Mouse (Mus musculus) embryonic facial prominence, embryonic 11.5 days (tissue): ENCODE measurements around the gene Acot5. TPM values are rescaled to one million over a fixed set of nuclear protein-coding genes. Genes with fewer than 3 reads are reported as not detected.

Experiments
- ATAC-seq: fragments of 200-750 bp; cut with Nextera tagmentation; replicated peaks from 2 replicates; pipeline ENCODE4 v1.8.0; 2017; ENCODE audit warnings: low read depth; ENCODE audit not compliant: insufficient number of reproducible peaks, low FRiP score, low TSS enrichment
- DNase-seq: peaks from one replicate; pipeline ENCODE4 v3.0.0-alpha.2; 2015; ENCODE audit warnings: low spot score
- H3K27ac ChIP-seq: fragments of 300-500 bp; sonication (generic); replicated peaks from 2 replicates; pipeline ENCODE4 v1.5.1; 2014; ENCODE audit warnings: mild to moderate bottlenecking, low read depth, low read length, control low read depth
- H3K27me3 ChIP-seq: fragments of 300-500 bp; sonication (generic); 2 replicates; pipeline ENCODE4 v1.6.1; 2014; ENCODE audit warnings: mild to moderate bottlenecking, low read length, moderate library complexity, mixed read lengths; ENCODE audit not compliant: control insufficient read depth, insufficient read depth
- H3K36me3 ChIP-seq: fragments of 300-500 bp; sonication (generic); replicated peaks from 2 replicates; pipeline ENCODE4 v1.6.1; 2014; ENCODE audit warnings: low read depth, mild to moderate bottlenecking, low read length, moderate library complexity, mixed read lengths; ENCODE audit not compliant: control insufficient read depth, insufficient read depth
- H3K4me1 ChIP-seq: fragments of 300-500 bp; sonication (generic); 2 replicates; pipeline ENCODE4 v1.6.1; 2014; ENCODE audit warnings: low read length, mixed read lengths; ENCODE audit not compliant: control insufficient read depth, insufficient read depth
- H3K4me2 ChIP-seq: fragments of 300-500 bp; sonication (generic); 2 replicates; pipeline ENCODE4 v1.6.1; 2014; ENCODE audit warnings: low read depth, mild to moderate bottlenecking, control low read depth, low read length, moderate library complexity
- H3K4me3 ChIP-seq: fragments of 300-500 bp; sonication (generic); 2 replicates; pipeline ENCODE4 v1.5.1; 2014; ENCODE audit warnings: low read depth, low read length, control low read depth
- H3K9ac ChIP-seq: fragments of 300-500 bp; sonication (generic); replicated peaks from 2 replicates; pipeline ENCODE4 v1.6.1; 2014; ENCODE audit warnings: mild to moderate bottlenecking, control low read depth, low read length
- H3K9me3 ChIP-seq: fragments of 300-500 bp; sonication (generic); replicated peaks from 2 replicates; pipeline ENCODE4 v1.6.1; 2016; ENCODE audit warnings: mild to moderate bottlenecking, low read length, inconsistent platforms, mixed read lengths; ENCODE audit not compliant: control insufficient read depth
- WGBS: fragments of 180-500 bp; shearing (Covaris S2); extraction: QIAGEN DNeasy Blood & Tissue Kit; methylation state at CpG from one replicate; pipeline ENCODE4 v1.1.7; 2014; 5-methylcytosine and 5-hydroxymethylcytosine counted together
- polyA plus RNA-seq: library from polyadenylated mRNA; unstranded; fragments of >200 nt; fragmentation: Nextera tagmentation; extraction: Ambion mirVana; gene quantifications from 2 replicates; pipeline ENCODE4 v1.2.1, GENCODE M21; 2014

Acot5 gene
- polyA plus RNA-seq, 1 experiment from 2014 or later, result not detected

DNA sequence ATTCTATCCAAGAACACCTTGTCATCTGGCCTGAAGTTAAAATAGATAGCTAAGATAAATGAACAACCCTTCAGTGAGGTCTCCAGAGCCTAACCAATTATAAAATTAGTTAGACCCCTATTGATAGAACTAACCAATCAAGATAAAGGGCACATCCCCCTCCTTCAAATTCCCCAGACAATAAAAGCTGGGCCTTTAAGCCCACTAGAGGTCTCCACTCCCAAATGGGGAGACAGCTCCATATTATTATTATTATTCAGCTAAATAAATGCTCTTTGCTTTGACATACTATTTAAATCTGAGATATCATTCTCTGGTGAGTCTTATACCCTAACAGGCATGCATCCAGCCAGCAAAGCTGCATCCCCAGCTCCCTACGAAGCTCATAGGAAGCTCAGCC lies 40.8 kb downstream of the Acot5 start:
- Histone ChIP-seq H3K36me3 (no peaks in the 10 kb centered on the region), H3K9me3 (no peaks in the 10 kb centered on the region), H3K9ac (no peak overlapping the region), H3K27me3 (no peaks in the 10 kb centered on the region), H3K4me2 (no peak overlapping the region), H3K4me3 (no peak overlapping the region), H3K4me1 (no peaks in the 10 kb centered on the region), H3K27ac (no peak overlapping the region)
- ATAC-seq, result no peak
- 67% methylated on average over 1 of the region's 1 CpGs for WGBS
- no peak for DNase-seq

DNA sequence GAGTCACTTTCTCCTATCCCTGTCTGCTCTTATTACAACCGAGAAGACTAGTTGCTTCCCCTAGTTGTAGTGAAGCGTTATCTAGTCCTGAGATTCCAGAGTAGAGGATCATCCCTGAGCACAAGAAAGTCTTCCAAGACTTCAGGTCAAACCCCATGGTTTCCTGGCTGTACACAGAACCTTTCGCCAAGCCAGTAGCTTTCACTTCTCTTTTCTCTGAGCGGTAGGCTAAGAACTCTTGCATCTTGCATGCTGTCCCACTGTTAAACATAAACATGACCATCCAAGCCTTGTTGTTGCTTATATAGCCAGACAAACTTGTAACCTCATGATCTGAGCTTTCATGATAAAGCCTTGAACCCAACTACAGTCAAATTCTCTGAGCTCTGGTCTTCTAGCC lies 41.7 kb downstream of the Acot5 start:
- 90% methylated on average over 4 of the region's 4 CpGs for WGBS
- no peak for ATAC-seq
- Histone ChIP-seq H3K27me3 (no peaks in the 10 kb centered on the region), H3K4me2 (no peak overlapping the region), H3K4me3 (no peak overlapping the region), H3K36me3 (no peaks in the 10 kb centered on the region), H3K9ac (no peak overlapping the region), H3K4me1 (no peaks in the 10 kb centered on the region), H3K27ac (no peak overlapping the region), H3K9me3 (no peaks in the 10 kb centered on the region)
- DNase-seq, result no peak

DNA sequence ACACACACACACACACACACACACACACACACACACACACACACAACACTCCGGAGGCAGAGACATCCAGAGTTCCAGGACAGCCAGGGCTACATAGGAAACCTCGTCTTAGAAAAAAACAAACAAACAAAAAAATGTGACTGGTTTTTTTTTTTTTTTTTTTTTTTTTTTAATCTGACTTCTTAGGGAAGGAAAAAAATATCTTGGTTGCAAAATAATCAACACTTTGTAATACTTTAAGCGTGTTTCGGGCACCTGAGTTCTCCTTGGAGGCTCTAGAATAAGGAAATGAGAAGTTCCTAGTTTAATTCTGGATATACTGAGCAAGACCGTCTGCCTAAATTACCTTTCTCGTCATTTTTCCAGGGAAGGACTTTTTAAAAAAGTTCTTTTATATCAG lies 44.6 kb downstream of the Acot5 start:
- Histone ChIP-seq H3K27me3 (no peaks in the 10 kb centered on the region), H3K9ac (no peak overlapping the region)
- ATAC-seq, result no peak

DNA sequence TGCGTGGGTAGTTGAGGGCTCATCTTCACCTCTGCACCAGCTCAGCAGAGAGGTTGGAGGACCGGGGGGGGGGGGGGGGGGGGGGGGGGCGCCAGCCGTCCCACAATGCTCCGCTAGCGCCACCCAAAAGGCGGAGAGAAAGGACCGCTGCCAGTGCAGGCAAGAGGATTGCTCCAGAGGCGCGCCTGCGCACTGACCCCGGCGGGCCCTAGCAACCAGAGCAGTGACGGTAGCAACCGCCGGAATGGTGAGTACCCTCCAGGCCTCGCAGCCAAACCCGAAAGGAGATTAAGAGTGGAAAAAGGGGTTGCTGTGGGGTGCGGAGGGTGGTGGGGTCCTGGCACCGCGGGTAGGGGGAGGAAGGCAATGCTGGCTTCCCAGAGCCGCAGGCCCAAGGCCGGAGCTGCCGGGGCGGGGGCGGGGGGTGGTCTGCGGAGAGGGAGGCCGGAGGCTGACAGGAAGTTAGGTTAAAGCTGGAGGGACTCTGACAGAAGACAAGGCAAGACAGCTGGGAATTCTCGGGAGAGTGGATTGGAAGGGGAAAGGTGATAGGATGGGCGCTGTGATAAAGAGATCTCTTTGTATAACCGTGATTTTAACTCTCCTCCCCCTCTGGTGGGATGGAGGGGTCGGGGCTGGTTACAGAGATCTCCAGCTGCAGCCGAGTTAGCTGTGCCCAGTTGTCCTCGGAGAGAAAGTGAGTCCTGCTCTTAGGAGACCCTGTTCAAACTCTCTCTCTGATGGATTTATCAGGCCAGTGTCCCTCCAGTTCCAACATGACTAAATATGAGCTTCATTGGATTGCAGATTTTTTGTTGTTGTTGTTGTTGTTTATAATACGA lies 45.2 kb downstream of the Acot5 start, which contains the start of gene Dnal1:
Gene Dnal1, plus strand, starts transcription at position 214 of the 842 bp plus-strand sequence.
- no peaks in the 10 kb centered on the region for H3K27me3 ChIP-seq
- ATAC-seq (peak; percentile 97), DNase-seq (peak; percentile 95)
- H3K27ac ChIP-seq, result no peak within 1 kb of the TSS
- peak within 1 kb of the TSS; percentile 72 for H3K4me2 ChIP-seq
- H3K9ac ChIP-seq, result peak within 1 kb of the TSS; percentile 66
- peak within 1 kb of the TSS; percentile 77 for H3K4me3 ChIP-seq
- no peaks in the 10 kb centered on the region for H3K9me3 ChIP-seq
- no peaks in the 10 kb centered on the region for H3K4me1 ChIP-seq
- H3K36me3 ChIP-seq, result no peaks in the 10 kb centered on the region
- WGBS, result 2% methylated on average over 33 of the region's 35 CpGs

More for the DNA sequence above, 44.6 kb downstream of the Acot5 start:
- H3K27ac ChIP-seq, result no peak overlapping the region
- H3K4me3 ChIP-seq, result peak overlapping the region; percentile 77; the same call in 1 of the 2 replicates
- H3K4me2 ChIP-seq, result peak overlapping the region; percentile 72
- no peaks in the 10 kb centered on the region for H3K9me3 ChIP-seq
- H3K4me1 ChIP-seq, result no peaks in the 10 kb centered on the region
- no peaks in the 10 kb centered on the region for H3K36me3 ChIP-seq
- 49% methylated on average over 6 of the region's 6 CpGs for WGBS
- no peak for DNase-seq

DNA sequence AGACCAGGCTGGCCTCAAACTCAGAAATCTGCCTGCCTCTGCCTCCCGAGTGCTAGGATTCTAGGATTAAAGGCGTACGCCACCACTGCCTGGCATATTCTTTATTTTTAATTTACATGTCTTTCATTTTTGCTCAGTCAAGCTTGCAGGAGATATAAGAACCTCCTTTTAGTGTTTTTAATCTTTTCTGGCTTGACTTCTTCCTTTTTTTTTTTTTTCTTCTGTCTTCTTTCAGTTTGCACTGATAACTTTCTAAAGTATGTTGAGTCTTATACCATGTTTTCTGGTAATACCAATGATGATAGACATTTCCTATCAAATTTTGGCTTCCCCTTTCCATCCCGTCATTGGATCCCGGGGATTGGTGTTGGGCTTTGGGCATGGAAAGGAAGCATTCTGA lies 50.5 kb downstream of the Acot5 start:
- no peaks in the 10 kb centered on the region for H3K27me3 ChIP-seq
- no peak overlapping the region for H3K4me3 ChIP-seq
- no peak for ATAC-seq
- H3K4me2 ChIP-seq, result no peak overlapping the region
- 90% methylated on average over 5 of the region's 5 CpGs for WGBS
- DNase-seq, result no peak
- H3K27ac ChIP-seq, result no peak overlapping the region
- no peak overlapping the region for H3K9ac ChIP-seq
- no peaks in the 10 kb centered on the region for H3K9me3 ChIP-seq
- H3K4me1 ChIP-seq, result no peaks in the 10 kb centered on the region
- no peaks in the 10 kb centered on the region for H3K36me3 ChIP-seq

Other genes with a start within 250 kb of the Acot5 start
- gene Numb, start 147.4 kb upstream of the Acot5 start, polyA plus RNA-seq, result 30.7 and 36.0 TPM in 2 replicates
- gene Riox1, start 118.7 kb upstream of the Acot5 start, polyA plus RNA-seq, result 15.0 and 17.4 TPM in 2 replicates
- not detected in 2 replicates for gene Heatr4, start 84.5 kb upstream of the Acot5 start, polyA plus RNA-seq
- 10.8 and 12.9 TPM in 2 replicates for gene Acot2, start 81.5 kb upstream of the Acot5 start, polyA plus RNA-seq
- 36.0 and 41.3 TPM in 2 replicates for gene Acot1, start 59.8 kb upstream of the Acot5 start, polyA plus RNA-seq
- 0.46 and 0.56 TPM in 2 replicates for gene Acot4, start 30.9 kb upstream of the Acot5 start, polyA plus RNA-seq
- gene Gm49366, start 30.4 kb upstream of the Acot5 start, polyA plus RNA-seq, result not detected in 2 replicates
- 0.15 and 0.24 TPM in 2 replicates for gene Acot3, start 17.2 kb upstream of the Acot5 start, polyA plus RNA-seq
- gene Acot6, start 31.3 kb downstream of the Acot5 start, polyA plus RNA-seq, result 1.0 and 1.7 TPM in 2 replicates
- gene Dnal1, start 45.0 kb downstream of the Acot5 start, polyA plus RNA-seq, result 3.9 and 6.8 TPM in 2 replicates
- 0.88 and 1.0 TPM in 2 replicates for gene Pnma1, start 79.2 kb downstream of the Acot5 start, polyA plus RNA-seq
- gene Elmsan1, start 149.6 kb downstream of the Acot5 start, polyA plus RNA-seq, result 3.6 and 4.1 TPM in 2 replicates
- 12.9 and 14.7 TPM in 2 replicates for gene Ptgr2, start 215.9 kb downstream of the Acot5 start, polyA plus RNA-seq
- 111 and 114 TPM in 2 replicates for gene Zfp410, start 247.5 kb downstream of the Acot5 start, polyA plus RNA-seq